Mouse (Mus musculus) thymus, adult 2 months (tissue): ENCODE results near the gene Supt3. TPM values are rescaled to one million over a fixed set of nuclear protein-coding genes. Genes with fewer than 3 reads are reported as not detected.

Source experiments
- DNase-seq: peaks from one replicate; pipeline ENCODE4 v3.0.0; 2021
- H3K27ac ChIP-seq: fragments of 200-500 bp; 2 replicates; pipeline ENCODE4 v1.5.1; 2012; ENCODE audit warnings: low read length, control low read depth; ENCODE audit not compliant: control insufficient read depth, insufficient read depth
- H3K27me3 ChIP-seq: fragments of 200-500 bp; 2 replicates; pipeline ENCODE4 v1.6.1; 2012; ENCODE audit warnings: mild to moderate bottlenecking, low read length, moderate library complexity, mixed read lengths; ENCODE audit not compliant: control insufficient read depth, insufficient read depth
- H3K36me3 ChIP-seq: fragments of 200-500 bp; 2 replicates; pipeline ENCODE4 v1.6.1; 2012; ENCODE audit warnings: mild to moderate bottlenecking, low read length, moderate library complexity; ENCODE audit not compliant: control insufficient read depth, insufficient read depth
- H3K4me1 ChIP-seq: fragments of 200-500 bp; replicated peaks from 2 replicates; pipeline ENCODE4 v1.6.1; 2012; ENCODE audit warnings: low read length; ENCODE audit not compliant: control insufficient read depth, insufficient read depth
- H3K4me3 ChIP-seq: fragments of 200-500 bp; 2 replicates; pipeline ENCODE4 v1.5.1; 2012; ENCODE audit warnings: mild to moderate bottlenecking, low read length, control low read depth, moderate library complexity; ENCODE audit not compliant: control insufficient read depth, insufficient read depth
- CTCF ChIP-seq: fragments of 200-500 bp; IDR thresholded peaks from 2 replicates; pipeline ENCODE4 v1.5.1; 2012; ENCODE audit warnings: mild to moderate bottlenecking, control low read depth, low read length, moderate library complexity, borderline replicate concordance; ENCODE audit not compliant: control insufficient read depth, poor library complexity, insufficient read depth; ENCODE audit errors: extremely low read depth
- POLR2A ChIP-seq: fragments of 200-500 bp; IDR thresholded peaks from 2 replicates; pipeline ENCODE4 v1.6.1; 2012; ENCODE audit warnings: mild to moderate bottlenecking, low read length, control low read depth, moderate library complexity; ENCODE audit not compliant: control insufficient read depth, poor library complexity, insufficient read depth; ENCODE audit errors: extremely low read depth
- WGBS: fragments of 180-500 bp; shearing (Covaris S2); methylation state at CpG from one replicate; pipeline ENCODE4 v1.1.7; 2018; 5-methylcytosine and 5-hydroxymethylcytosine counted together
- polyA plus RNA-seq: library from polyadenylated mRNA; depleted of rRNA; stranded (reverse); fragments of >200 nt; gene quantifications from 2 replicates; pipeline ENCODE4 v1.2.3, GENCODE M21; 2012

Gene Supt3
- polyA plus RNA-seq, 1 experiment = 4.8 TPM

DNA sequence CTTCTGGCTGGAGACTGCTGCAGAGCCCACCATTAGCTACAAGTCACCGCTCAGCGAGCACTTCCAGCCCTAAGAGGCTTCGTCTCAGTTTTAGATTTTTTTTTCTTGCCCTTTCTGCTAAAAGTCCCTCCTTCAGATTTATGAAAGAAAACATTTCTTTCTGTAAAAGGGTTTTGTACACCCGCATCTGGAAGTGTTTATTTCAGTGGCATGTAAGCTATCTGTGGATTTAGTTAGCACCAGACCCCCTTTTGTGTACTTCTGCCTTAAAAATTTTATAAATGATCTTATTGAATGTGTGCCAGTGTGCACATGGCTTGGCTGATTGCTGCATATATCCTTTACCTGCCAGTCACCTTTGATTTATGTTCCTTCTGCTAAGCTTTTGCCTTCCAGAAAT, 277.6 kb downstream of the Supt3 start:
- WGBS = 97% methylated on average over 4 of the region's 4 CpGs
- Histone ChIP-seq H3K27me3 (no peaks in the 10 kb centered on the region), H3K4me3 (no peak overlapping the region)

DNA sequence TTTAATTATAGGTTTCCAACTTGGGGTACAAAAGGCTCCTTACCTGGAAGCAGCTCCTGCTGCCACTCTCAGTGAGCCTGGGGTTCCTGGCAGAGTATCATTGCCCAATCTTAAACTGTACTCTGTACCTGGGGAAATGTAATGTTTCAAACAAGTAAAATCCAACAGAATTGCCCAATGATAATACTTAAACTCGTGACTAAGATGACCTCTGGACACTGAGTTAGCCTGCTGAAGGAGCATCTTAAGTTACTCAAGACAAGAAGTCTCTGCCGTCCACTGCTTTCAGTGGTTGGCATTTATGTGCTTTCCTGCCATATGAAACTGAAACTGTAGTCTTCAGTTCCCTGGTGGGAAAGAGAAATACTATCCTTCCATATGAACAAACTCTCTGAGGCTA, 279.9 kb downstream of the Supt3 start:
- no peak for TF ChIP-seq POLR2A
- TF ChIP-seq CTCF = no peak
- 88% methylated on average over 2 of the region's 2 CpGs for WGBS
- no peak for DNase-seq

More for the DNA sequence above, 277.6 kb downstream of the Supt3 start:
- DNase-seq = no peak
- Histone ChIP-seq H3K27ac (no peak overlapping the region), H3K4me1 (peaks cover 2% of the 10 kb centered on the region), H3K36me3 (no peaks in the 10 kb centered on the region)
- TF ChIP-seq CTCF = no peak
- TF ChIP-seq POLR2A = no peak

GRCm38 (mm10) chr17:45057780-45058179, 280.8 kb downstream of the Supt3 start:
- H3K27ac ChIP-seq = no peak overlapping the region
- TF ChIP-seq CTCF (no peak), POLR2A (no peak)
- WGBS = 93% methylated on average over 6 of the region's 6 CpGs
- H3K4me3 ChIP-seq = no peak overlapping the region
- no peaks in the 10 kb centered on the region for H3K27me3 ChIP-seq
- no peak for DNase-seq
- no peaks in the 10 kb centered on the region for H3K36me3 ChIP-seq
- peaks cover 2% of the 10 kb centered on the region for H3K4me1 ChIP-seq

More for the DNA sequence above, 279.9 kb downstream of the Supt3 start:
- no peaks in the 10 kb centered on the region for H3K27me3 ChIP-seq
- H3K4me1 ChIP-seq = peaks cover 2% of the 10 kb centered on the region
- no peak overlapping the region for H3K4me3 ChIP-seq
- no peaks in the 10 kb centered on the region for H3K36me3 ChIP-seq
- H3K27ac ChIP-seq = no peak overlapping the region

DNA sequence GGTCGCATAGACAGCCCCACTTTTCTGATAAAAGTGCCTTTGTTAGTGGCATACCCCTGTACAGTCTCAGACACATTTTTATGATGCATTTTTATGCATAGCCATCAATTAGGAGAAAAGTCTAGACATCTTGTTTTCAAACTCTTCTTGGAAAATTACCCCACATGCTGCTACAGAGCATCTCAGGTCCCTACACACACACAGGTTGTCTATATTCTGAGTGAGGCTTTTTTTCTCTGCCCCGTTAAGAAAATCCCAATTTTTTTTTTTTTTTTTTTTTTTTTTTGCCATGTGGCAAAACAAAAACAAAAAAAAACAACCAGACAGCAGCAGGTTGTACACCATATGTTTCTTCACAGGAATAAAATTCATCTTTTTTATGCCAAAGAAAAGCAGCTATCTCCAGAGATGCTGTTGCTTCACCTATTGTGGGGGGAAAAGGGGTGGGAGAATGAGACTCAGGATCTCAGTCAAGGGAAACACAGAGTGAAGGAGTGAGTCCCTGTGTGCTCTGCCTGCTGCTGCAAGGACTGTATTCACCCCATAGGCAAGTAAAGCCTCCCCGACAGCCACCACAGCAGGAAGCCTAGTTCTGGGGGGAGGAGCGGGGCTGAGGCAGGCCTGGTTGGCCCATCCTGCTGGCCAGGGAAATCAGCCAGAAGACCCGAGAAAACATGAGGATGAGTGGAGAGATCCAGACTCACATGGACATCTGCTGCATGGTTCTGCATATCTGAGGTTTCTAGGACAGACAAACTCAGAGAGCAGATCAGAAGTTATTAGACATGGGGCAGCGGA, 281.8 kb downstream of the Supt3 start:
- H3K27me3 ChIP-seq = no peaks in the 10 kb centered on the region
- H3K4me3 ChIP-seq = no peak overlapping the region
- H3K27ac ChIP-seq = no peak overlapping the region
- H3K36me3 ChIP-seq = no peaks in the 10 kb centered on the region
- DNase-seq = no peak
- no peak for TF ChIP-seq POLR2A
- no peak for TF ChIP-seq CTCF
- H3K4me1 ChIP-seq = peaks cover 2% of the 10 kb centered on the region
- 93% methylated on average over 6 of the region's 6 CpGs for WGBS

DNA sequence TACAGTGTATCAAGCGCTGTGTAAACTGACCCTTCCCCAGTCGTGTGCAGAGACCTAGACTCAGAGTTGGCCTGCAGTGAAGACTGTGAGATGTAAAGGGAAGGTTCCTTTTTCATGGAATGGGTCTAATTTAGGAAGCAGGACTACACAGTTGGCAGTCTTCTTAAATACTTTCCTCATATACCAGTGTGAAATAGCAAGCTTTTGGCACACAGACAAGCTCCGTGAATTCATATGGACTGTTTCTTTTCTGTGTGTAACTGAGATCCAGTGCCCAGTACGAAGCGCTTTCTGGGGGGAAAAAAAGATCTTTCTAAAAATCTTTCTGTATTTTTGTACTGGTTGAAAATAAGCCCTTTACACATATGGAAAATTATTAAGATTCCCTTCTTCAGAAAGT, 286.8 kb downstream of the Supt3 start:
- no peaks in the 10 kb centered on the region for H3K4me1 ChIP-seq
- no peaks in the 10 kb centered on the region for H3K27me3 ChIP-seq
- H3K4me3 ChIP-seq = no peak overlapping the region
- no peak for TF ChIP-seq CTCF
- TF ChIP-seq POLR2A = no peak
- no peaks in the 10 kb centered on the region for H3K36me3 ChIP-seq
- no peak for DNase-seq
- H3K27ac ChIP-seq = no peak overlapping the region
- 95% methylated on average over 5 of the region's 5 CpGs for WGBS

DNA sequence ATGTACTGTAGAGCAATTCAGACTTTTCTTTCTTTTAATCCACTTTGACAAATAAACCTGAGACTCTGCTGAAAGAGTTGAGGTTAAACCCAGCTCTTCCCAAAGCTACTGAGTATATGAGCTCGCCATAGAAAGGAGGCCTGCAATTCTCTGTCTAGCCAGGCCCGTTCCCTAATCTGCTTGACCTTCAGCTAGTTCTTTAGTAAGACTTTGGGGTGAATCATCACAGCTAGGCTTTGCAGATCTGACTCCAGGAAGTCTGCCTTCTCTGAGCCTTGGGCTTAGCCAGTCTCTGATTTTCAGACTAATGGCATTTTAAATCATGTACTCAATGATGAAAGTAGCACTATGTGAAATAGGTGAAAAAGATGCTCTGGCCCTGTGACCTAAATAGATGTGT, 288.5 kb downstream of the Supt3 start:
- Histone ChIP-seq H3K27ac (no peak overlapping the region), H3K4me1 (no peaks in the 10 kb centered on the region), H3K4me3 (no peak overlapping the region), H3K36me3 (no peaks in the 10 kb centered on the region), H3K27me3 (no peaks in the 10 kb centered on the region)
- TF ChIP-seq POLR2A = no peak
- no peak for TF ChIP-seq CTCF
- no peak for DNase-seq
- WGBS = 97% methylated on average over 2 of the region's 2 CpGs
